Mouse (Mus musculus): Measurements from ENCODE around the gene Map3k13. TPM values are rescaled to one million over a fixed set of nuclear protein-coding genes. Genes with fewer than 3 reads are reported as not detected.
"Not testable (repeated sequence)": the region's sequence is repeated elsewhere in the genome, so short reads cannot be mapped to it uniquely, and the experiment has no call there.

The Map3k13 gene
- polyA plus RNA-seq, 1 experiment from 2014 or later, result 1.5 TPM

- H3K4me3 ChIP-seq, result no peak overlapping the region
- no peak overlapping the region for H3K4me2 ChIP-seq (replicated peaks)
- H3K9me3 ChIP-seq, result no peaks in the 10 kb centered on the region
- no peak overlapping the region for H3K9ac ChIP-seq
- no peaks in the 10 kb centered on the region for H3K4me1 ChIP-seq
- no peaks in the 10 kb centered on the region for H3K36me3 ChIP-seq
- no peak overlapping the region for H3K27ac ChIP-seq
- no peaks in the 10 kb centered on the region for H3K27me3 ChIP-seq
- ATAC-seq (ENCODE audit: insufficient number of reproducible peaks, insufficient read depth, low FRiP score, low TSS enrichment), result no peak
- 55% methylated on average over 6 of the region's 6 CpGs for WGBS
Observed at GRCm38 (mm10) chr16:21881181-21881580, 87.0 kb downstream of the Map3k13 start.

- Histone ChIP-seq H3K4me3 (no peak overlapping the region), H3K27ac (no peak overlapping the region), H3K4me2 (replicated peaks) (no peak overlapping the region), H3K9ac (no peak overlapping the region), H3K27me3 (no peaks in the 10 kb centered on the region), H3K4me1 (no peaks in the 10 kb centered on the region), H3K36me3 (no peaks in the 10 kb centered on the region), H3K9me3 (no peaks in the 10 kb centered on the region)
- ATAC-seq (ENCODE audit: insufficient number of reproducible peaks, insufficient read depth, low FRiP score, low TSS enrichment), result no peak
- 66% methylated on average over 7 of the region's 7 CpGs for WGBS
Observed at GRCm38 (mm10) chr16:21881582-21882259, 87.6 kb downstream of the Map3k13 start.

DNA sequence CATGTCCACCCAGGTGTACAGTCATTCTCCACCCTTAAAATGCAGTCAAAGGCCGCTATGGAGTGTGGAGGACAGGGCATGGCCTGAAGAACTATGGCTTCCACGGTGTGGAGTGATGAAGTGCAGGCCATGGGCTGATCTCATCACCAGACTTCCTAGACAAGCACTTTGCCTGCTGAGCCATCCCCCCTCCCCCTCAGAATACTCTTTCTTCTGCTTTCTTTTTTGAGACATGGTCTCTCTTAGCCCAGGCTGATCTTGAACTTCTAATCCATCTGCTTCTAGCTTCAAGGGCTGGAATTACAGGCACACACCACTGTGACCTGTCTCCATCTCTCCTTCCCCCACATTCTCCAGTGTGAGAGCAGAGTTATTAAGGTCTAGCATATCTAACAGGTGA, 93.5 kb downstream of the Map3k13 start:
- no peaks in the 10 kb centered on the region for H3K4me1 ChIP-seq
- no peaks in the 10 kb centered on the region for H3K27me3 ChIP-seq
- WGBS, result 89% methylated on average over 2 of the region's 2 CpGs
- no peaks in the 10 kb centered on the region for H3K9me3 ChIP-seq
- H3K9ac ChIP-seq, result no peak overlapping the region
- no peak overlapping the region for H3K4me3 ChIP-seq
- no peak for ATAC-seq (ENCODE audit: insufficient number of reproducible peaks, insufficient read depth, low FRiP score, low TSS enrichment)
- no peak overlapping the region for H3K27ac ChIP-seq
- no peak overlapping the region for H3K4me2 ChIP-seq (replicated peaks)
- H3K36me3 ChIP-seq, result 0 out of 2 replicates have a peak, but pooled peaks cover 7% of the 10 kb centered on the region

DNA sequence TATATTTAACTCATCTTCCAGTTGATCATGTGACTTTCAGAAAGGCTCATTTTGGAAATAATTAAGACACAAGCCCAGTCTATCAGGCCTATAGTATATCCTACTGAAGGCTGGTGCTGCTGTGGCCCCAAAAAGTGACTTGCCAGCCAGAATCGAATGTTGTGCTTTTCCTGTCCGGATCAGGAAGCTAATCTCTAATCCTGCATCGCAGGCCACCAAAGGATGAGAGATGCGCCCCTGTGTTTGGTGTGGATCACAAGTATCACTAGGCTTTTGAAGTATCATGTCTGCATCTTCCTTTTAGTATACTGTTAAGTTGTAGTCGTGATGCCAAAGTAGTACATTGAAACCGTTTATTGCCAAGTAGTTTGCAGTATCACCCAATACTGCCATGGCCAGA, 99.7 kb downstream of the Map3k13 start:
- no peaks in the 10 kb centered on the region for H3K4me1 ChIP-seq
- no peaks in the 10 kb centered on the region for H3K27me3 ChIP-seq
- H3K9ac ChIP-seq, result no peak overlapping the region
- no peak overlapping the region for H3K4me2 ChIP-seq (replicated peaks)
- H3K27ac ChIP-seq, result no peak overlapping the region
- H3K9me3 ChIP-seq, result no peaks in the 10 kb centered on the region
- H3K4me3 ChIP-seq, result no peak overlapping the region
- 89% methylated on average over 6 of the region's 6 CpGs for WGBS
- 0 out of 2 replicates have a peak, but pooled peaks cover 7% of the 10 kb centered on the region for H3K36me3 ChIP-seq
- ATAC-seq (ENCODE audit: insufficient number of reproducible peaks, insufficient read depth, low FRiP score, low TSS enrichment), result no peak

DNA sequence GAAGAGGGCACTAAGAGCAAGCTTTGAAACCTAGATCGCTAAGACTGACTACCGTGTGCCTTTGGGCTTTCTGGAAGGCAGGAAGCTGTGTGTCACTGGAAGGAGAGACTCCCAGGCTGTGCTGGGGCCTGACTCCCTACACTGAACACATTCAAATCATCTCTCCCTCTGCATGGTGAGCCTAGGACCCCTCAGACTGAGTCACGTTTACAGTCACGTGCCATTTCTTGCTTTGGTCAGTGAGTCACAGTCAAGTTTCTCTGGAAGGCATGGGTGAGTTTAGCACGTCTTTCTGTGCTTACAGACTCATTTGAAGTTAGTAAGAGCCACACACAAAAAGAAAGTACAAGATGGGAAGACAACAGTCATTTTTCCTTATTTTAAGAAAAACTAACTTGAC, 107.1 kb downstream of the Map3k13 start:
- no peak overlapping the region for H3K27ac ChIP-seq
- H3K4me3 ChIP-seq, result no peak overlapping the region
- H3K4me2 ChIP-seq (replicated peaks), result no peak overlapping the region
- 0 out of 2 replicates have a peak, but pooled peaks cover 8% of the 10 kb centered on the region for H3K36me3 ChIP-seq
- ATAC-seq (ENCODE audit: insufficient number of reproducible peaks, insufficient read depth, low FRiP score, low TSS enrichment), result no peak
- 75% methylated on average over 5 of the region's 5 CpGs for WGBS
- no peaks in the 10 kb centered on the region for H3K9me3 ChIP-seq
- no peak overlapping the region for H3K9ac ChIP-seq
- H3K27me3 ChIP-seq, result no peaks in the 10 kb centered on the region
- H3K4me1 ChIP-seq, result no peaks in the 10 kb centered on the region

DNA sequence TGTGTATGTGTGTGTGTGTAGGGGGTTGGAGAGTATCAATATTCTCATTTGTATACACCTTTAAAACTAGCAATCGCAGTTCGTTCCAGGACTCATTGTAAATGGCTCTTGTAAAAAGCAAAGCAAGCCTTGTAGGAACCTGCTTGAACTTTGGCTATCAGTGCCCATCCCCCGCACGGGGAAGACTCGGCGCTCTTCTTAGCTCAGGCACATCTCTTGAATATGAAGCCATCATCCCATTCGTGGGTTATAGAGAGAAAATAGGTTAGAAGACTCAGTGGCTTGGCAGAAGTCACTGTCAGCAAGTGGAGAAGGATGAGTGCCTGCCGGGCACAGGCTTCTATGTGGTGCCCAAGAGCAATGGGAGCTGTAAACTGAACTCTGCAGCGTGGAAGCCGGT, 110.5 kb downstream of the Map3k13 start:
- H3K4me2 ChIP-seq (replicated peaks), result no peak overlapping the region
- no peaks in the 10 kb centered on the region for H3K27me3 ChIP-seq
- H3K9me3 ChIP-seq, result no peaks in the 10 kb centered on the region
- H3K4me3 ChIP-seq, result no peak overlapping the region
- 0 out of 2 replicates have a peak, but pooled peaks cover 12% of the 10 kb centered on the region for H3K36me3 ChIP-seq
- WGBS, result 85% methylated on average over 10 of the region's 10 CpGs
- no peaks in the 10 kb centered on the region for H3K4me1 ChIP-seq
- no peak overlapping the region for H3K9ac ChIP-seq
- no peak for ATAC-seq (ENCODE audit: insufficient number of reproducible peaks, insufficient read depth, low FRiP score, low TSS enrichment)
- H3K27ac ChIP-seq, result no peak overlapping the region

GRCm38 (mm10) chr16:21905996-21906395, 111.8 kb downstream of the Map3k13 start:
- H3K9me3 ChIP-seq, result no peaks in the 10 kb centered on the region
- peaks cover 13% of the 10 kb centered on the region; the same call in 1 of the 2 replicates for H3K36me3 ChIP-seq
- H3K27me3 ChIP-seq, result no peaks in the 10 kb centered on the region
- no peak for ATAC-seq (ENCODE audit: insufficient number of reproducible peaks, insufficient read depth, low FRiP score, low TSS enrichment)
- H3K4me1 ChIP-seq, result no peaks in the 10 kb centered on the region
- H3K27ac ChIP-seq, result no peak overlapping the region
- H3K9ac ChIP-seq, result no peak overlapping the region
- H3K4me3 ChIP-seq, result no peak overlapping the region
- no peak overlapping the region for H3K4me2 ChIP-seq (replicated peaks)
- WGBS, result 88% methylated on average over 7 of the region's 7 CpGs

DNA sequence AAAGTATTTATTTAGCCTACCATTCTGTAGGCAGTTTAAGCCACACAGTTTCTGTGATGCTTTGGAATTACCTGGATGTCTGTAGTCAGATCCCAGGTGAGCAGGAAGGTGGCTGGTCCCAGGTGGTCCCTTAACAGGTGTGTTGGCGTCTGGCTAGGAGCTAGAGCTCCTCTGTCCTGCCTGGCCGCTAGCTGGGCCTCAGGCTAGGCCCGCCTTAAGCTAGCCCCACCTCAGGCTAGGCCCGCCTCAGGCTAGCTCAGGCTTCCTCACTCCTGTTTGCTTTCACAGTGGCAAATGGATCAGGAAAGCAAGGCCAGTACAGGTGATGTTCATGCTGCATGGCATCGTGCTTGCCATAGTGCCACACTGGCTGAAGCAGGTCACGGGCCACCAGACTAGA, 112.8 kb downstream of the Map3k13 start:
- peaks cover 17% of the 10 kb centered on the region; the same call in 1 of the 2 replicates for H3K36me3 ChIP-seq
- H3K4me1 ChIP-seq, result no peaks in the 10 kb centered on the region
- 75% methylated on average over 6 of the region's 6 CpGs for WGBS

GRCm38 (mm10) chr16:21908906-21909305, 114.8 kb downstream of the Map3k13 start:
- H3K36me3 ChIP-seq, result peaks cover 17% of the 10 kb centered on the region; the same call in 1 of the 2 replicates
- H3K27me3 ChIP-seq; ATAC-seq (ENCODE audit: insufficient number of reproducible peaks, insufficient read depth, low FRiP score, low TSS enrichment); H3K4me3 ChIP-seq; H3K9ac ChIP-seq; H3K27ac ChIP-seq; H3K4me2 ChIP-seq (replicated peaks); H3K9me3 ChIP-seq; H3K4me1 ChIP-seq: not testable (repeated sequence)
- 37% methylated on average over 7 of the region's 8 CpGs for WGBS

More for the DNA sequence above, 112.8 kb downstream of the Map3k13 start:
- Histone ChIP-seq H3K4me3 (no peak overlapping the region), H3K4me2 (replicated peaks) (no peak overlapping the region), H3K27me3 (no peaks in the 10 kb centered on the region), H3K9me3 (no peaks in the 10 kb centered on the region), H3K9ac (no peak overlapping the region), H3K27ac (no peak overlapping the region)
- ATAC-seq (ENCODE audit: insufficient number of reproducible peaks, insufficient read depth, low FRiP score, low TSS enrichment), result no peak

DNA sequence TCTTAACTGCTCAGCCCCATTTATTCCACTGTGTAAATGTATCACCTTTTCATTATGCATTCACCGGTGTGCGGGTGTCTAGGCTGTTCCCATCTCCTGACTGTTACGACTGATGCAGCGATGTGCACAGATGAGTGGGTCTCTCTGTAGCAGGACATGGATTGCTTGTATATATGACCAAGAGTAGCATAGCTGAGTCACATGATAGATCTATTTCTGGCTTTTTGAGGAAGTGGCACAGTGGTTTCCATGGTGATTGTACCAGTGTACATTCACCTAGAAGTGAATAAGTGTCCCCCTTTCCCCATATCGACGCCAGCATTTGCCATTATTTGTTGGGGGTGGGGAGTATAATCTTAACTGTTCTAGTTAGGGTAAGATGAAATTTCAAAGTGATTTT, 119.2 kb downstream of the Map3k13 start:
- Histone ChIP-seq H3K27me3 (no peaks in the 10 kb centered on the region), H3K4me1 (peaks cover 3% of the 10 kb centered on the region; the same call in 1 of the 2 replicates), H3K4me2 (replicated peaks) (no peak overlapping the region), H3K27ac (no peak overlapping the region), H3K9me3 (no peaks in the 10 kb centered on the region), H3K4me3 (no peak overlapping the region), H3K36me3 (peaks cover 9% of the 10 kb centered on the region), H3K9ac (no peak overlapping the region)
- WGBS, result 93% methylated on average over 6 of the region's 6 CpGs
- ATAC-seq (ENCODE audit: insufficient number of reproducible peaks, insufficient read depth, low FRiP score, low TSS enrichment), result no peak

DNA sequence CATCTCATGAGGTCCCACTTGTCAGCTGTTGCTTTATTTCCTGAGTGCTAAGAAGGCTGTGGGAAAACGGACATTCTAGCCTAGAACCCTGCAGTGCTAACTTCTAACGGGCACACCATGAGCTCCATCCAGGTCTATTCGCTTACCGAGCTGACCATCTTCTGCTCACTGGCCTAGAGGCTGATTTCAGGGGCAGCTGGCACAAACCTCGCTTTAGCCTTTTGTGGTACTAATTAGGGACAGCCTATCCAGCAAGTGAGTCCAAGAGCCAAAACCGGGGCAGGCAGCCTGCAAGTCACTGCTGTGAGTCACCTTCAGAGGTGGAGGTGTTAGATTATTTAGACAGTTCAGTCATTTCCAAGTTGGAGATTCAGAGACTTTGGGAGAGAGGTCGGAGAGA, 122.5 kb downstream of the Map3k13 start:
- no peak for ATAC-seq (ENCODE audit: insufficient number of reproducible peaks, insufficient read depth, low FRiP score, low TSS enrichment)
- peaks cover 8% of the 10 kb centered on the region for H3K36me3 ChIP-seq
- H3K4me2 ChIP-seq (replicated peaks), result no peak overlapping the region
- no peak overlapping the region for H3K4me3 ChIP-seq
- no peak overlapping the region for H3K27ac ChIP-seq
- H3K4me1 ChIP-seq, result peaks cover 3% of the 10 kb centered on the region; the same call in 1 of the 2 replicates
- no peak overlapping the region for H3K9ac ChIP-seq
- H3K9me3 ChIP-seq, result no peaks in the 10 kb centered on the region
- 74% methylated on average over 7 of the region's 7 CpGs for WGBS
- no peaks in the 10 kb centered on the region for H3K27me3 ChIP-seq

DNA sequence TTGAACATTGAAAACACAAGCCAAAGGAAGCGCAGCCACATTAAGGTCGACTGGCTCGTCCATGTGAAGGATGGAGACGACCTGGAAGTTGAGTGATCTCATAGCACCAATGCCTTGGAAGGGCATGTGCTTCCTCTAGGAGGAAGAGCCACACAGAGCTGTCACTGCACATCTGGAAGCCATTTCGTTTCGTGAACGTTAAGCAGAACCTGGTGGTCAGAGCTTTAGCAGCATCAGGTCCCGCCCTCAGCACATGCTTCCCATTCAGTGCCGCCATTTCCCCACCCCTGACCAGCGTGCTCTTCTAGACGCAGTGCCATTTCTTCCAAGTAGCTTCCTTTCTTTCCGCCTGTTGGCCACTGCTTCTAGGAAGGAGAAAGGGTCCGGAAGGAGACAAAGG, 134.3 kb downstream of the Map3k13 start:
- Histone ChIP-seq H3K9me3 (no peaks in the 10 kb centered on the region), H3K27me3 (no peaks in the 10 kb centered on the region), H3K4me1 (no peaks in the 10 kb centered on the region), H3K36me3 (peaks cover 35% of the 10 kb centered on the region), H3K9ac (no peak overlapping the region), H3K4me3 (no peak overlapping the region), H3K4me2 (replicated peaks) (no peak overlapping the region), H3K27ac (no peak overlapping the region)
- no peak for ATAC-seq (ENCODE audit: insufficient number of reproducible peaks, insufficient read depth, low FRiP score, low TSS enrichment)
- WGBS, result 44% methylated on average over 13 of the region's 13 CpGs
